Mouse (Mus musculus): ENCODE measurements around the gene Tnfrsf12a. TPM values are rescaled to one million over a fixed set of nuclear protein-coding genes. Genes with fewer than 3 reads are reported as not detected.

Tnfrsf12a gene
- total RNA-seq, 1 experiment = 138 TPM

DNA sequence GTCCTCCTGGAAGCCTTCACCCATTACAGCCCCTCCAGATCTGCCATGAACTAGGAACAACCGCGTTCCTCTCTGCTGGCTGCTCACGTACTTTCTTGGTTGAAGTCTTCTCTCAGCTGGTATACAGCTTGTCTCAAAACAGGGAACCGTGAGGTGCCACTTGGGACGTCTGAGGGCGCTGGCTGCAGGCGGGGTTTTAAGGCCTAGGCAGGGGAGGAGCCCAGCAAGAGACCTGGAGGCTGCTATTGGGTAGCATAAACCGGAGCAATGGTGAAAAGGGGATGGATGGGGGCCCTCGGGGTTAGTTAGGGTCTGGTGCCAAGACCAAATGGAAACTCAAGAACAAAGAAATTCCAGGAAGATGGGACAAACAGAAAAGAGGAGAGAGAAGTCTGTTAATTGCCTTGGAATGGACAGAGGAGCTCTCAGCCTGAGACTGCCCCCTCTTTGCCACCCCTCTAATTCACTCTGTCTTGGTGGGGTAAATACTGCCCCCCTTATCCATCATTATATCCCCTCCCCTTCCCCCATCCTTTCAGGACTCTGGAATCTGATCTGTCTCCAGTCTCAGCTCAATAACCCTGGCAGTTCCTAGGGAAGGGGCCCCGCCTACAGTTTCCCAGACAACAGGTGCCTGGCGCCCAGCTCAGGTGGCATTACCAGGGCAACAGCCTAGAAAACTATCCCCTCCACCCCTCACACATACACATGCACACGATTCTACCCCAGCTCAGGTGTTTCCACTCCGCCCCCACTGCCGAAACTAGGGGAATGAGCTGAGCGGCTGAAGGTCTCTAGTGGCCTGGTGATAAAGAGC, 6.8 kb upstream of the Tnfrsf12a start, which contains the start of gene Cldn9:
Cldn9 (minus strand) TSS at position 171 of the 817 bp plus-strand sequence.
- Histone ChIP-seq H3K4me1 (ENCODE audit: control insufficient read depth in 2 of 2, insufficient read depth in 2 of 2, low read length in 2 of 2, poor library complexity in 1 of 2) (peaks cover 5 to 35% of the 10 kb centered on the region in 2 experiments), H3K36me3 (ENCODE audit: control insufficient read depth, insufficient read depth, low read length, poor library complexity, severe bottlenecking) (peaks cover 6% of the 10 kb centered on the region; the same call in 1 of the 2 replicates), H3K9me3 (ENCODE audit: control insufficient read depth, insufficient read depth, low read depth, low read length) (no peaks in the 10 kb centered on the region), H3K9ac (ENCODE audit: insufficient read depth, low read depth, low read length, poor library complexity, severe bottlenecking) (peak within 1 kb of the TSS; percentile 26; the same call in 1 of the 2 replicates), H3K27ac (ENCODE audit: insufficient read depth, low read depth, low read length, poor library complexity, severe bottlenecking) (no peak within 1 kb of the TSS), H3K4me3 (ENCODE audit: insufficient read depth in 1 of 2, low read depth in 1 of 2, low read length in 2 of 2, poor library complexity in 1 of 2, severe bottlenecking in 1 of 2) (peak within 1 kb of the TSS; percentile 18 to 49)
- TF ChIP-seq CHD2 (IDR thresholded peaks at IDR 0.05; ENCODE audit: low read depth, low read length) (no peak), ZC3H11A (IDR thresholded peaks at IDR 0.05; ENCODE audit: borderline replicate concordance, low read depth, low read length) (no peak), ZNF384 (IDR thresholded peaks at IDR 0.05; ENCODE audit: low read depth, low read length) (no peak), MAFK (IDR thresholded peaks at IDR 0.05; ENCODE audit: insufficient read depth, low read depth, low read length) (no peak), HCFC1 (IDR thresholded peaks at IDR 0.05; ENCODE audit: borderline replicate concordance, insufficient read depth, low read length) (no peak)
- in situ Hi-C loops (cut with MboI; ENCODE audit: low sequenced_read_pairs in 2 of 2, unreplicated experiment in 2 of 2) = no loop called here
- DNase-seq (ENCODE audit: low read depth, low spot score) = no peak

DNA sequence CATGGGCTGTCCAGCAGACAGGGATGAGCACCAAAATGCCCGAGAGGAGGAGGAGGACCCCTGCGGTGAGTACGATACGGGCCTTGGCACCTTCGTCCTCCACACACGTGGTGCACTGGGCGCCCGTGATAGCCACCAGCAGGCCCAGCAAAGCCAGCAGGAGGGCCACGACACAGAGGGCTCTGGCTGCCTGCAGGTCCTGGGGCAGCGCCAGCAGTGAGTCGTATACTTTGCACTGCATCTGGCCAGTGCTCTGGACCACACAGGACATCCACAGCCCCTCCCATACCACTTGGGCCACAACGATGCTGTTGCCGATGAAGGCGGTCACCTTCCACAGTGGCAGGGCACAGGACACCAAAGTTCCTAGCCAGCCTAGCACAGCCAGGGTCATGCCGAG, 6.0 kb upstream of the Tnfrsf12a start:
- in situ Hi-C loops (cut with MboI; ENCODE audit: low sequenced_read_pairs in 2 of 2, unreplicated experiment in 2 of 2) = no loop called here
- H3K27ac ChIP-seq (ENCODE audit: insufficient read depth, low read depth, low read length, poor library complexity, severe bottlenecking) = no peak overlapping the region
- peaks cover 5 to 37% of the 10 kb centered on the region in 2 experiments for H3K4me1 ChIP-seq (ENCODE audit: control insufficient read depth in 2 of 2, insufficient read depth in 2 of 2, low read length in 2 of 2, poor library complexity in 1 of 2)
- no peak for TF ChIP-seq CHD2 (IDR thresholded peaks at IDR 0.05; ENCODE audit: low read depth, low read length)
- no peak for TF ChIP-seq HCFC1 (IDR thresholded peaks at IDR 0.05; ENCODE audit: borderline replicate concordance, insufficient read depth, low read length)
- TF ChIP-seq ZNF384 (IDR thresholded peaks at IDR 0.05; ENCODE audit: low read depth, low read length) = no peak
- TF ChIP-seq MAFK (IDR thresholded peaks at IDR 0.05; ENCODE audit: insufficient read depth, low read depth, low read length) = no peak
- no peak for TF ChIP-seq ZC3H11A (IDR thresholded peaks at IDR 0.05; ENCODE audit: borderline replicate concordance, low read depth, low read length)
- peak overlapping the region; percentile 26; the same call in 1 of the 2 replicates for H3K9ac ChIP-seq (ENCODE audit: insufficient read depth, low read depth, low read length, poor library complexity, severe bottlenecking)
- H3K9me3 ChIP-seq (ENCODE audit: control insufficient read depth, insufficient read depth, low read depth, low read length) = no peaks in the 10 kb centered on the region
- DNase-seq (ENCODE audit: low read depth, low spot score) = no peak
- H3K4me3 ChIP-seq (ENCODE audit: insufficient read depth in 1 of 2, low read depth in 1 of 2, low read length in 2 of 2, poor library complexity in 1 of 2, severe bottlenecking in 1 of 2) = peak overlapping the region; percentile 18 to 49
- peaks cover 6% of the 10 kb centered on the region; the same call in 1 of the 2 replicates for H3K36me3 ChIP-seq (ENCODE audit: control insufficient read depth, insufficient read depth, low read length, poor library complexity, severe bottlenecking)

DNA sequence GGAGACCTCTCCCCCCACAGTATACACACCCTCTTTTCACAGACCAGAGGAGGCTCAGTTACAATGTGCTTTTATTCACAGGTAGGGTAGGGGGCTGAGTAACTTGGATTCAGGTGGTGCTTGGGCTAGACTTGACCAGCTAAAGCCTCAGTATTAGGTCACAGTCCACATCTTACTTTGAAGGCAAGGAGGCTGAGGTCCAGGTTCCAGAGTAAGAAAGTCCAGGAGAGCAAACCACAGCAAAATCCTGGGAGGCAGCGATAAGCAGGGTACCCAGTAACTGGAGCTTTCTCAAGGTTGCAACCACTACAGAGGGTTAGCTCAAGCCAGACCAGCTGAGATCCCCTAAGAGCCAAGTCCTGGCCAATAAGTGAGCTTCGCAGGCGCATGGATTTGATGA, 5.3 kb upstream of the Tnfrsf12a start:
- Histone ChIP-seq H3K9me3 (ENCODE audit: control insufficient read depth, insufficient read depth, low read depth, low read length) (no peaks in the 10 kb centered on the region), H3K36me3 (ENCODE audit: control insufficient read depth, insufficient read depth, low read length, poor library complexity, severe bottlenecking) (peaks cover 6% of the 10 kb centered on the region; the same call in 1 of the 2 replicates), H3K4me1 (ENCODE audit: control insufficient read depth in 2 of 2, insufficient read depth in 2 of 2, low read length in 2 of 2, poor library complexity in 1 of 2) (peaks cover 5 to 37% of the 10 kb centered on the region in 2 experiments), H3K4me3 (ENCODE audit: insufficient read depth in 1 of 2, low read depth in 1 of 2, low read length in 2 of 2, poor library complexity in 1 of 2, severe bottlenecking in 1 of 2) (no peak overlapping the region), H3K27ac (ENCODE audit: insufficient read depth, low read depth, low read length, poor library complexity, severe bottlenecking) (no peak overlapping the region), H3K9ac (ENCODE audit: insufficient read depth, low read depth, low read length, poor library complexity, severe bottlenecking) (no peak overlapping the region)
- TF ChIP-seq ZC3H11A (IDR thresholded peaks at IDR 0.05; ENCODE audit: borderline replicate concordance, low read depth, low read length) (no peak), ZNF384 (IDR thresholded peaks at IDR 0.05; ENCODE audit: low read depth, low read length) (no peak), MAFK (IDR thresholded peaks at IDR 0.05; ENCODE audit: insufficient read depth, low read depth, low read length) (no peak), CHD2 (IDR thresholded peaks at IDR 0.05; ENCODE audit: low read depth, low read length) (no peak), HCFC1 (IDR thresholded peaks at IDR 0.05; ENCODE audit: borderline replicate concordance, insufficient read depth, low read length) (no peak)
- DNase-seq (ENCODE audit: low read depth, low spot score) = no peak
- in situ Hi-C loops (cut with MboI; ENCODE audit: low sequenced_read_pairs in 2 of 2, unreplicated experiment in 2 of 2) = no loop called here

DNA sequence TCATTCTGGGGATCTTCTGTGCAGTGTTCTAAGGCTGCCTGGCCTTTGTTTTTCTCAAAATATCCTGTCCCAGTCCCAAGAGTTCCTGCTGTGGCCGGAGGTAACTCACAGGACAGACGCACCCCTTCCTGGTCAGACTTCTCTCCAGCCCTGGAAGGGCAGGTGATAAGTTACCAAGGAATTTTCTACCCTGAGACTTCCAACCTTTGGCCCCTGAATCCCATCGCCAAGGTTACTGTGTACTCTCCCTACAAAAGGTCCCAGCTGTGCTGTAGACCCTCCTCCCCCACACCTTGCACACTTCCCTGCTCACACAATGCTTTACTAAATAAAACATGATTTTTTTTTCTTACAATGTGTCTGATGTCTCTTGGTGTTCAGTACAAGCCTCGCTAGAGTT, 4.8 kb upstream of the Tnfrsf12a start:
- Histone ChIP-seq H3K9ac (ENCODE audit: insufficient read depth, low read depth, low read length, poor library complexity, severe bottlenecking) (no peak overlapping the region), H3K9me3 (ENCODE audit: control insufficient read depth, insufficient read depth, low read depth, low read length) (no peaks in the 10 kb centered on the region), H3K27ac (ENCODE audit: insufficient read depth, low read depth, low read length, poor library complexity, severe bottlenecking) (no peak overlapping the region), H3K36me3 (ENCODE audit: control insufficient read depth, insufficient read depth, low read length, poor library complexity, severe bottlenecking) (peaks cover 6% of the 10 kb centered on the region; the same call in 1 of the 2 replicates), H3K4me1 (ENCODE audit: control insufficient read depth in 2 of 2, insufficient read depth in 2 of 2, low read length in 2 of 2, poor library complexity in 1 of 2) (peaks cover 5 to 37% of the 10 kb centered on the region in 2 experiments), H3K4me3 (ENCODE audit: insufficient read depth in 1 of 2, low read depth in 1 of 2, low read length in 2 of 2, poor library complexity in 1 of 2, severe bottlenecking in 1 of 2) (no peak overlapping the region)
- in situ Hi-C loops (cut with MboI; ENCODE audit: low sequenced_read_pairs in 2 of 2, unreplicated experiment in 2 of 2) = no loop called here
- DNase-seq (ENCODE audit: low read depth, low spot score) = no peak
- no peak for TF ChIP-seq HCFC1 (IDR thresholded peaks at IDR 0.05; ENCODE audit: borderline replicate concordance, insufficient read depth, low read length)
- TF ChIP-seq ZNF384 (IDR thresholded peaks at IDR 0.05; ENCODE audit: low read depth, low read length) = no peak
- no peak for TF ChIP-seq CHD2 (IDR thresholded peaks at IDR 0.05; ENCODE audit: low read depth, low read length)
- TF ChIP-seq MAFK (IDR thresholded peaks at IDR 0.05; ENCODE audit: insufficient read depth, low read depth, low read length) = no peak

Data from ES-E14 (cell line).